ENCODE assay signal across 17 mouse cellular contexts in the genomic region with DNA sequence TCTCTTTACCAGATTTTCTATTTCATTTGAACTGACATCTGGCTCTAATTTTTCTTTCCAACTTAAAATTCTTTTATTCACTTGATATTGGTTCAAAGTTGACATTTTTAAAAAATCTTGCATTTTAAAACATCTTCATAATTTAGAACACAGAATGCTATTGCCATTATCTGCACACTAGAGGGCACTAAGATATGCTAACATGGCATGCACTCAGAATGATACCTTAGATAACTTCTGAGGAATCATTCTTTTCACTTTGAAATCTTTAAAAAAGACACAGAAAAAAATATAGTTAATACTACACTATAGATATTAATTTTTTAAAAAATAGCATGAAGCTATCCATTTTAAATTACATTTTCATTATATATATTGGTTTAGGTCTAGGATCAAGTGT.
DNase-seq lines count a peak whose midpoint lies in the region; ATAC-seq and TF ChIP-seq lines count a peak whose summit lies in the region.
"Had no signal": no experiment of that assay in that cellular context is flagged by ENCODE, and none has a peak within 500 bp of the region (broad histone marks: within the 10 kb centered on the region; RNA-seq: fewer than 3 reads in every experiment).

No protein-coding gene starts in this region.

- H3K4me1 ChIP-seq in forebrain, postnatal 0 days (ENCODE audit: insufficient read depth) = 0 out of 2 replicates have a peak, but pooled peaks cover 4% of the 10 kb centered on the region
- H3K4me1 ChIP-seq in forebrain, embryonic 13.5 days = no peaks in the 10 kb centered on the region
- H3K4me1 ChIP-seq: forebrain, embryonic 12.5 days; hindbrain, embryonic 12.5 days; limb, embryonic 15.5 days; midbrain, embryonic 10.5 days; neural tube, embryonic 15.5 days had no signal

- H3K27me3 ChIP-seq in forebrain, postnatal 0 days (ENCODE audit: insufficient read depth, low read length) = no peaks in the 10 kb centered on the region
- H3K27me3 ChIP-seq in forebrain, embryonic 13.5 days = no peaks in the 10 kb centered on the region
- H3K27me3 ChIP-seq: forebrain, embryonic 12.5 days; hindbrain, embryonic 12.5 days; limb, embryonic 15.5 days; neural tube, embryonic 15.5 days had no signal

- peak; percentile 73 for TF ChIP-seq CTCF in forebrain, postnatal 0 days (IDR thresholded peaks at IDR 0.05; ENCODE audit: low read depth)
- TF ChIP-seq CTCF in layer of hippocampus, adult 2 months (conservative IDR thresholded peaks at IDR 0.05) = peak; percentile 84

- no peaks in the 10 kb centered on the region for H3K36me3 ChIP-seq in forebrain, postnatal 0 days (ENCODE audit: insufficient read depth)
- no peaks in the 10 kb centered on the region for H3K36me3 ChIP-seq in forebrain, embryonic 13.5 days (ENCODE audit: poor library complexity, severe bottlenecking)
- H3K36me3 ChIP-seq: forebrain, embryonic 12.5 days; hindbrain, embryonic 12.5 days; limb, embryonic 15.5 days; midbrain, embryonic 10.5 days; neural tube, embryonic 15.5 days had no signal

- no peak overlapping the region for H3K27ac ChIP-seq in forebrain, postnatal 0 days (ENCODE audit: low read depth, low read length)
- no peak overlapping the region for H3K27ac ChIP-seq in forebrain, embryonic 13.5 days
- no peak overlapping the region for H3K27ac ChIP-seq in layer of hippocampus, adult 2 months
- H3K27ac ChIP-seq: forebrain, embryonic 12.5 days; hindbrain, embryonic 12.5 days; limb, embryonic 15.5 days; midbrain, embryonic 10.5 days; neural tube, embryonic 15.5 days had no signal

- no peak for ATAC-seq in forebrain, postnatal 0 days
- no peak for ATAC-seq in forebrain, embryonic 13.5 days
- ATAC-seq: intestine, embryonic 16.5 days had no signal

- H3K4me2 ChIP-seq in forebrain, postnatal 0 days (ENCODE audit: low read depth) = no peak overlapping the region
- no peak overlapping the region for H3K4me2 ChIP-seq in forebrain, embryonic 13.5 days
- H3K4me2 ChIP-seq: forebrain, embryonic 12.5 days; hindbrain, embryonic 12.5 days; limb, embryonic 15.5 days; neural tube, embryonic 15.5 days had no signal

- no peak overlapping the region for H3K9ac ChIP-seq in forebrain, postnatal 0 days
- no peak overlapping the region for H3K9ac ChIP-seq in forebrain, embryonic 13.5 days
- H3K9ac ChIP-seq: forebrain, embryonic 12.5 days; hindbrain, embryonic 12.5 days; limb, embryonic 15.5 days; neural tube, embryonic 15.5 days had no signal

- DNase-seq in forebrain, postnatal 0 days = peak; percentile 28
- no peak for DNase-seq in layer of hippocampus, adult 2 months (ENCODE audit: low spot score in 2 of 2)
- no peak for DNase-seq in layer of hippocampus, adult 11-12 months (ENCODE audit: low spot score)
- DNase-seq in 416B (ENCODE audit: low read depth) = peak; percentile 13
- peak; percentile 32 for DNase-seq in brain, adult 2 months (ENCODE audit: low read depth, low spot score)
- DNase-seq in spleen, adult 12 weeks (ENCODE audit: low spot score) = no peak
- DNase-seq in spleen, postnatal 36 days (ENCODE audit: low spot score in 2 of 2) = no peak
- DNase-seq: cerebellum, postnatal 25 days; layer of hippocampus, adult 9-11 months had no signal

- H3K9me3 ChIP-seq in forebrain, postnatal 0 days (ENCODE audit: low read length) = no peaks in the 10 kb centered on the region
- no peaks in the 10 kb centered on the region for H3K9me3 ChIP-seq in forebrain, embryonic 13.5 days (replicated peaks)
- H3K9me3 ChIP-seq: forebrain, embryonic 12.5 days; hindbrain, embryonic 12.5 days; limb, embryonic 15.5 days; midbrain, embryonic 10.5 days; neural tube, embryonic 15.5 days had no signal

- no peak overlapping the region for H3K4me3 ChIP-seq in forebrain, postnatal 0 days (ENCODE audit: low read depth, low read length)
- no peak overlapping the region for H3K4me3 ChIP-seq in forebrain, embryonic 13.5 days
- H3K4me3 ChIP-seq in layer of hippocampus, adult 2 months = no peak overlapping the region
- H3K4me3 ChIP-seq: forebrain, embryonic 12.5 days; hindbrain, embryonic 12.5 days; limb, embryonic 15.5 days; midbrain, embryonic 10.5 days; myocyte; neural tube, embryonic 15.5 days had no signal

Comparison
In these comparisons a context has a peak if more than half of its experiments do, and no peak if none do; other contexts are left out.
1. DNase-seq: peak in forebrain, postnatal 0 days (single experiment), 416B (single experiment) and brain, adult 2 months (single experiment); none in layer of hippocampus, adult 2 months (0 of 2), layer of hippocampus, adult 11-12 months (single experiment), spleen, adult 12 weeks (single experiment) and spleen, postnatal 36 days (0 of 2).